Mouse (Mus musculus): ENCODE results near the gene Orc2.

Orc2 gene

DNA sequence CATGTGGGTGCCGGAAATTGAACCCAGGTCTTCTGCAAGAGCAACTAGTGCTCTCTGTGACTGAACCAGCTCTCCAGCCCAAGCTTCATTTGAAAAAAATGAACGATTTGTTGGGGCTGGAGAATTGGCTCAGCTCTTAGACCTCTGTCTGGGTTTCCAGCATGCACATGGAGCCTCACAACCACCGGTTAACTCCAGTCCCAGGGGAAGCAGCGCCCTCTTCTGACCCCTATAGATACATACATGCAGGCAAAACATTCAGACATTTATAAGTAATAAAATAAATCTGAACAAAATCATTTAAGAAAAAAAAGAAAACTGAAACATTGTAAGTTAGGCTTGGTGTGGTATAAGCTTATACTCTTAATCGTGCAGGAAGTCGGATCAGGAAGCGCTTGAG, 56.5 kb downstream of the Orc2 start:
- TF ChIP-seq GATA4 (IDR thresholded peaks at IDR 0.05; ENCODE audit: insufficient replicate concordance, low read length): no peak

GRCm38 (mm10) chr1:58447766-58448165, 57.1 kb downstream of the Orc2 start:
- no peak for TF ChIP-seq GATA4 (IDR thresholded peaks at IDR 0.05; ENCODE audit: insufficient replicate concordance, low read length)

- TF ChIP-seq GATA4 (IDR thresholded peaks at IDR 0.05; ENCODE audit: insufficient replicate concordance, low read length): no peak
Measured at GRCm38 (mm10) chr1:58445861-58446260, 59.0 kb downstream of the Orc2 start.

DNA sequence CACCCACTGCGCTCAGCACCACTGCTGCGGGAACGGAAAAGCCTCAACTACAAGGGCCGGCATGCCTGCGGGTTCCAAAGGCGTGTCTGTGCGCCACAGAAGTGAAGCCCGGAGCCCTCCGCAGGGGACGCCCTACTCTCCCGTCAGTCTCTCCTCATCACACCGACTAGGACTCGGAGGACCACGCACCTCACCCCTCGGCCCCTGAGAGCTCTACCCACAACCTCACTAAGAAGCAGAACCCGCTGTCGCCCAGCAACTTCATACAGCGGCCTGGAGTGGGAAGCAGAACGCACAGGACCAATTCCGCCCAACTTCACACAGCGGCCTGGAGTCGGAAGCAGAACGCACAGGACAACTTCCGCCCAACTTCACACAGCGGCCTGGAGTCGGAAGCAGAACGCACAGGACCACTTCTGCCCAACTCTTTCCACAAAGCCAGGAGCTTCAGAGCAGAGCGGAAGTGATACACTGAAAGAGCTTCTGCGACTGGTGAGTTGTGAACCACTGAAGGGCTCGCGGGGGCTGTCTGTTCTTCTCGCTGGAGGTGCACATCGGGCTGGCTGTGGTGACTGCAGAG, 59.7 kb downstream of the Orc2 start, which contains the start of the genes Nif3l1 and Ppil3:
Gene Nif3l1, plus strand, starts transcription at position 9 of the 580 bp plus-strand sequence.
Gene Ppil3, minus strand, starts transcription at position 344 of the 580 bp plus-strand sequence.
- TF ChIP-seq GATA4 (IDR thresholded peaks at IDR 0.05; ENCODE audit: insufficient replicate concordance, low read length): peak; percentile 42; the same call in 1 of the 2 replicates

DNA sequence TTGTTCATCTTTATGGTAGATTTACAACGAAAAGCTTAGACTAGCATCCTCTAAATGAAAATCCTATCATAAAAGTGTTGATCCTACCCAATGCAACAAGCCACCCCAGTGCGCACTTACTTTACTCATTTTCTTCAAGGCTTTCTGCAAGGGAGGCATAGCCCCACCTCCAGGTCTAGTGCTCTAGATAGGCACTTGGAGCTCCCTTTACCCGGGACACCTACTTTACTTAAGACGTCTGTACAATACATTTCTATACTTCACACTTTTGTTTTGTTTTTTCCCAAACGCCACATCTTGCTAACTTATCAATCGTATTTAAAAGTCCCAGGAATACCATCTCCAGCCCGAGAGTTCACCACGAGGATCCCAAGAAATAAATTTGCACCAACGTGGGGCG, 60.2 kb downstream of the Orc2 start:
- no peak for TF ChIP-seq GATA4 (IDR thresholded peaks at IDR 0.05; ENCODE audit: insufficient replicate concordance, low read length)

GRCm38 (mm10) chr1:58424551-58424950, 80.4 kb downstream of the Orc2 start:
- no peak for TF ChIP-seq GATA4 (IDR thresholded peaks at IDR 0.05; ENCODE audit: insufficient replicate concordance, low read length)

DNA sequence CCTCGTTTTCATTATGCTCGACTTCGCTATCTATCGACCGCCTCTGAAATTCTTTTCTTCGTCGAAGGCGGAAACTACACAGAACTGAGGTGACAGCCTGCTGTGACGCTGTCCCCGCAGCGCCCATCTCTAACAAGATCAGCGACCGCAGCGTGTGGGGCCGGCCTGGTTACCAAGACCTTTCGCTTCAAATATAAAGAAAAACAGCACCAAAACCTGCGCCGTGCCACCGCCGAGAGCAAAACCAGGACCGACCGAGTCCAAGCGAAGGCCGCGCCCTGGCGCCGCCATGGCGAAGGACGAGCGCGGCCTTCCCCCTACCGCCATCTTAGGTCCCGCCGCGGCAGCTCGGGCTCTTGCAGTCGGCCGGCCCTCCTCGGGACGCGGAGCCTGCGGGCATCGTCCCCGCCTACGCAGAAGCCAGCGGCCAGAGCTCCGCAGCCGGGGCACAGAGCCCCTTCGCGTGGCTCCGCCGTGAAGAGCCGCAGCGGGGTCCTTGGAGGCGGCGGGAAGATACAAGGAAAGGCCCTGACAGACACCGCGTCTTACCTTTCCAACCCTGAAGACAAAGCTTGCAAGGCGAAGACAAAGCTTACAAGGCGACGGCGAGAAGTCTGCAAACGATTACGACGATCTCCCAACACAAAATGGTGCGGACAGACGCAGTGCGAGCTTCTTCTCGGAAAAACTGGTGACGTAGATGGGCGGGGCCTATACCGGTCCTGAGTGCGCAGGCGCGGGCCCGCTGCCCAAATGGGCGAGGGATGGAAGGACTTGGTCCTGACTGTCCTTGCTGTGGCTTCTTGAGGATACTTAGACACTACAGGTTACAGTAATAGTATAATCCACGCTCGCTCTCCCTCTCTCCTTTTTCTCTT, 81.3 kb downstream of the Orc2 start, which contains the start of gene Clk1:
Gene Clk1, minus strand, starts transcription at position 696 of the 878 bp plus-strand sequence.
- no peak for TF ChIP-seq GATA4 (IDR thresholded peaks at IDR 0.05; ENCODE audit: insufficient replicate concordance, low read length)

GRCm38 (mm10) chr1:58422879-58423278, 82.0 kb downstream of the Orc2 start:
- TF ChIP-seq GATA4 (IDR thresholded peaks at IDR 0.05; ENCODE audit: insufficient replicate concordance, low read length): no peak

- TF ChIP-seq GATA4 (IDR thresholded peaks at IDR 0.05; ENCODE audit: insufficient replicate concordance, low read length): no peak
Measured at GRCm38 (mm10) chr1:58420961-58421360, 83.9 kb downstream of the Orc2 start.

DNA sequence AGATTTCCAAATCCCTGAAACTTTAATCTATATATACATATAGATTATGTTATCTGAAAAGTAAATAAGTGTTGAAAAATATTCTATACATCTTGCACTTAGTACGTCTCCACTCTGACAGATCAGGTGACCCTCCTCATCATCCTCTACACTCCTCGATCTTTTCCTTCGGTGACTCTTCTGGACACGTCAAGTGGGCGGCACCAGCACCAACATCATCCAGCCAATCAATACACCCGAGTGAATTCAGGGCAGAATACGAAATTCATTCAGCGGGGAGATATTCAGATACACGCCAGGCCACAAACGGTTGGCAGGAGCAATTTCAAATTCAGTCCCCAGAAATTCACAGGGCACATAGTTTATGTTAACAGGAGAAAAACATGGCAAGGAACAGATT, 84.9 kb downstream of the Orc2 start:
- TF ChIP-seq GATA4 (IDR thresholded peaks at IDR 0.05; ENCODE audit: insufficient replicate concordance, low read length): no peak

DNA sequence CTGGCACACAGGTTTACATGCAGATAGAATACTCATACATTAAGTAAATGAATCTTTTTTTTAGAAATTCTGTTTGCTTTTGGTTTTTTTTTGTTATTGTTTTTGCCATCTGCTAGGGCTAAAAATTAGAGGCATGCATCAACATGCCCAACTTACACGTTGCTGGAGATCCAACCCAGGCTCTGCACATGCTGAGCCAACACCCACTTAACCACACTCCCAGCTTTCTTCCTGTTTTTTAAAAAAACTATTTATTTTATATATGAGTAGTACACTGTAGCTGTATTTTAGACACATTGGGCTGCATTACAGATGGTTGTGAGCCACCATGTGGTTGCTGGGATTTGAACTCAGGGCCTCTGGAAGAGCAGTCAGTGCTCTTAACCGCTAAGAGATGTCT, 88.9 kb downstream of the Orc2 start:
- TF ChIP-seq GATA4 (IDR thresholded peaks at IDR 0.05; ENCODE audit: insufficient replicate concordance, low read length): no peak

DNA sequence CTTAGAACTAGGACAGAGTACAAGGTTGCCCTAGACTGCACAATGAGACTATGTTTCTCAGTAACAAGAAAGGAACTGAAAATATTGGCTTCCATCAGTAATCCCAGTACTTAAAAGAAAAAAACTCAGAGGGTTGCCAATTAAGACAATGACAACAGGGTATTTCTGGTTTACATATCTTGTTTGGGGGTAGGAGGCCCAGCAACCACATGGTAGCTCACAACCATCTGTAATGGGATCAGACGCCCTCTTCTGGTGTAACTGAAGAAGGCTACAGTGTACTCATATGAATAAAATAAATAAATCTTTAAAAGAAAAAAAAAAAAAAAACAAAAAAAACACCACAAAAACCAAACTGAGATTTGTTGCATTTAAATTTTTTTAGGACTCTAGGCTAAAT, 89.5 kb downstream of the Orc2 start:
- no peak for TF ChIP-seq GATA4 (IDR thresholded peaks at IDR 0.05; ENCODE audit: insufficient replicate concordance, low read length)
